Mouse (Mus musculus) spleen, adult 2 months (tissue): ENCODE data around the gene Gm525.
"Not testable (repeated sequence)": the region's sequence is repeated elsewhere in the genome, so short reads cannot be mapped to it uniquely, and the experiment has no call there.

Source experiments
- CTCF ChIP-seq: fragments of 200-500 bp; IDR thresholded peaks from 2 replicates; pipeline ENCODE4 v1.5.1; 2011; ENCODE audit warnings: mild to moderate bottlenecking, inconsistent platforms; ENCODE audit not compliant: insufficient read depth, insufficient read length, insufficient replicate concordance; ENCODE audit errors: extremely low read depth
- POLR2A ChIP-seq: fragments of 200-500 bp; IDR thresholded peaks from 2 replicates; pipeline ENCODE4 v1.6.1; 2011; ENCODE audit warnings: low read depth, low read length, inconsistent platforms

- TF ChIP-seq CTCF, POLR2A: not testable (repeated sequence)
Observed at GRCm38 (mm10) chr11:89097292-89097691, 23.7 kb downstream of the Gm525 start.
